Mouse (Mus musculus) retina, adult 2 months (tissue): ENCODE data around the gene Kdf1.

Experiments
- DNase-seq: peaks from one replicate; pipeline ENCODE4 v3.0.0-alpha.2; 2012; ENCODE audit warnings: low read depth, low spot score

Kdf1 gene

GRCm38 (mm10) chr4:133518601-133519368 is at the start of gene Kdf1:
Gene Kdf1 (plus strand): TSS chr4:133518963.
- no peak for DNase-seq

- DNase-seq = no peak
These were observed 49.6 kb upstream of the Kdf1 start for GRCm38 (mm10) chr4:133469122-133469521.

GRCm38 (mm10) chr4:133471135-133471821 is 47.5 kb upstream of the Kdf1 start:
- DNase-seq = no peak

- DNase-seq = no peak
These were observed 44.9 kb upstream of the Kdf1 start for GRCm38 (mm10) chr4:133473833-133474232.

- peak; percentile 77 for DNase-seq
These were observed 39.1 kb upstream of the Kdf1 start, which contains the start of gene Tent5b for GRCm38 (mm10) chr4:133479458-133480184. Gene Tent5b (plus strand): TSS chr4:133480132.

- no peak for DNase-seq
These were observed 38.6 kb upstream of the Kdf1 start for GRCm38 (mm10) chr4:133480185-133480537.

GRCm38 (mm10) chr4:133480754-133481153 is 38.0 kb upstream of the Kdf1 start:
- no peak for DNase-seq

GRCm38 (mm10) chr4:133481488-133481887 is 37.3 kb upstream of the Kdf1 start:
- DNase-seq = no peak

GRCm38 (mm10) chr4:133482479-133482878 is 36.3 kb upstream of the Kdf1 start:
- DNase-seq = no peak

- no peak for DNase-seq
These were observed 34.3 kb upstream of the Kdf1 start for GRCm38 (mm10) chr4:133484266-133485025.

GRCm38 (mm10) chr4:133485691-133486425 is 32.9 kb upstream of the Kdf1 start:
- DNase-seq = no peak

GRCm38 (mm10) chr4:133486673-133487357 is 31.9 kb upstream of the Kdf1 start:
- no peak for DNase-seq

- no peak for DNase-seq
These were observed 30.0 kb upstream of the Kdf1 start for GRCm38 (mm10) chr4:133488619-133489392.

- DNase-seq = no peak
These were observed 29.1 kb upstream of the Kdf1 start for GRCm38 (mm10) chr4:133489489-133490245.

- DNase-seq = no peak
These were observed 27.0 kb upstream of the Kdf1 start for GRCm38 (mm10) chr4:133491800-133492199.

GRCm38 (mm10) chr4:133493895-133494294 is 24.9 kb upstream of the Kdf1 start:
- no peak for DNase-seq

GRCm38 (mm10) chr4:133494432-133494831 is 24.3 kb upstream of the Kdf1 start:
- DNase-seq = peak; percentile 62

GRCm38 (mm10) chr4:133494867-133495266 is 23.9 kb upstream of the Kdf1 start:
- DNase-seq = no peak

GRCm38 (mm10) chr4:133495711-133496110 is 23.1 kb upstream of the Kdf1 start:
- peak; percentile 30 for DNase-seq
